ENCODE assay signal across 9 mouse cellular contexts in the genomic region with DNA sequence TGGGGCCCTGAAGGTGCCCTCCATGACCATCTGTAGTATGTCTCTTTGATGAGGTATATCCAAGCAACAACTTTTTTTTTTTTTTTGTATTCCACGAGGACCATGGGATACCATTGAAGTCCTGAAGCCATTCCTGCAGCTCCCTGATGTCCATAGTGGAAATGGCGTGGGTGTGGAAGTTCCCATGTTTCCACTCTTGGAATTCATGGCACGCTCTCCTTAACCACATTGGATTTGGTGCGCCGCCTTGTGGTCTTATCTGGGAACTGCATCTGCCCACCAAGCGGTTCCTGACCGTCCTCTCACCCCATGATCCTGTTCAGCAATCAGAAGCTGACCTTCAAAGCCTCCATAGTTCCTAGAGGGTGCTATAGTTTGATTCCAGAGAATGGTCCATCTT.
DNase-seq lines count a peak whose midpoint lies in the region; ATAC-seq and TF ChIP-seq lines count a peak whose summit lies in the region.
"Had no signal": no experiment of that assay in that cellular context is flagged by ENCODE, and none has a peak within 500 bp of the region (broad histone marks: within the 10 kb centered on the region; RNA-seq: fewer than 3 reads in every experiment).

No protein-coding gene starts in this region.

- peak; percentile 87 for TF ChIP-seq CTCF in cortical plate, adult 2 months (IDR thresholded peaks at IDR 0.05; ENCODE audit: extremely low read depth, insufficient read depth, low read length)

- peaks cover 12% of the 10 kb centered on the region; the same call in 1 of the 2 replicates for H3K4me1 ChIP-seq in midbrain, embryonic 14.5 days (ENCODE audit: control insufficient read depth, insufficient read depth, low read length)
- peaks cover 9% of the 10 kb centered on the region for H3K4me1 ChIP-seq in midbrain, embryonic 16.5 days (ENCODE audit: control insufficient read depth, insufficient read depth, low read length)
- H3K4me1 ChIP-seq in cortical plate, adult 2 months (ENCODE audit: control insufficient read depth, insufficient read depth, low read length): peaks cover 5% of the 10 kb centered on the region
- peaks cover 5% of the 10 kb centered on the region; the same call in 1 of the 2 replicates for H3K4me1 ChIP-seq in liver, embryonic 11.5 days (replicated peaks; ENCODE audit: control insufficient read depth, insufficient read depth, low read length)

- TF ChIP-seq POLR2A in cortical plate, adult 2 months (IDR thresholded peaks at IDR 0.05; ENCODE audit: extremely low read depth, insufficient read depth, low read length): no peak

- DNase-seq in midbrain, embryonic 14.5 days: peak; percentile 74
- DNase-seq in adrenal gland, adult 2 months: peak; percentile 70
- DNase-seq in kidney, adult 9 months: peak; percentile 54
- peak; percentile 59 for DNase-seq in liver, embryonic 11.5 days (ENCODE audit: low spot score)
- peak; percentile 65 to 78 for DNase-seq in right cerebral cortex, adult 2 months (ENCODE audit: low spot score in 2 of 2)

- ATAC-seq in midbrain, embryonic 14.5 days (ENCODE audit: low FRiP score, low TSS enrichment): no peak
- ATAC-seq in midbrain, embryonic 16.5 days: no peak
- ATAC-seq in liver, embryonic 11.5 days (replicated peaks; ENCODE audit: low FRiP score): no peak
- no peak for ATAC-seq in megakaryocyte-erythroid progenitor cell, adult 5-6 weeks (replicated peaks; ENCODE audit: low FRiP score, low TSS enrichment, poor library complexity, severe bottlenecking)

- no peaks in the 10 kb centered on the region for H3K27me3 ChIP-seq in midbrain, embryonic 14.5 days (ENCODE audit: control insufficient read depth, insufficient read depth, low read length)
- H3K27me3 ChIP-seq in midbrain, embryonic 16.5 days (ENCODE audit: control insufficient read depth, insufficient read depth, low read depth, low read length): no peaks in the 10 kb centered on the region
- no peaks in the 10 kb centered on the region for H3K27me3 ChIP-seq in liver, embryonic 11.5 days (replicated peaks; ENCODE audit: control insufficient read depth, insufficient read depth, low read length)

- no peak overlapping the region for H3K9ac ChIP-seq in midbrain, embryonic 14.5 days (replicated peaks; ENCODE audit: low read length)
- no peak overlapping the region for H3K9ac ChIP-seq in midbrain, embryonic 16.5 days (ENCODE audit: low read depth, low read length)
- H3K9ac ChIP-seq in liver, embryonic 11.5 days (ENCODE audit: low read depth, low read length): no peak overlapping the region
- H3K9ac ChIP-seq: heart, embryonic 15.5 days had no signal

- no peaks in the 10 kb centered on the region for H3K36me3 ChIP-seq in midbrain, embryonic 14.5 days (ENCODE audit: control insufficient read depth, insufficient read depth, low read length)
- no peaks in the 10 kb centered on the region for H3K36me3 ChIP-seq in midbrain, embryonic 16.5 days (ENCODE audit: control insufficient read depth, insufficient read depth, low read length)
- no peaks in the 10 kb centered on the region for H3K36me3 ChIP-seq in liver, embryonic 11.5 days (ENCODE audit: control insufficient read depth, insufficient read depth, low read length)
- H3K36me3 ChIP-seq: heart, embryonic 15.5 days had no signal

- no peaks in the 10 kb centered on the region for H3K9me3 ChIP-seq in midbrain, embryonic 14.5 days (ENCODE audit: control insufficient read depth, low read length)
- no peaks in the 10 kb centered on the region for H3K9me3 ChIP-seq in midbrain, embryonic 16.5 days (replicated peaks; ENCODE audit: control insufficient read depth, low read length, poor library complexity, severe bottlenecking)
- H3K9me3 ChIP-seq in liver, embryonic 11.5 days (ENCODE audit: control insufficient read depth, low read length): no peaks in the 10 kb centered on the region
- H3K9me3 ChIP-seq: heart, embryonic 15.5 days had no signal

- H3K27ac ChIP-seq in midbrain, embryonic 14.5 days (replicated peaks; ENCODE audit: low read depth, low read length): no peak overlapping the region
- H3K27ac ChIP-seq in midbrain, embryonic 16.5 days (ENCODE audit: low read length): no peak overlapping the region
- H3K27ac ChIP-seq in cortical plate, adult 2 months (ENCODE audit: insufficient read depth, low read length): no peak overlapping the region
- H3K27ac ChIP-seq in liver, embryonic 11.5 days (ENCODE audit: low read depth, low read length): no peak overlapping the region
- H3K27ac ChIP-seq: heart, embryonic 15.5 days had no signal

- H3K4me2 ChIP-seq in midbrain, embryonic 14.5 days (ENCODE audit: low read length): no peak overlapping the region
- no peak overlapping the region for H3K4me2 ChIP-seq in midbrain, embryonic 16.5 days (ENCODE audit: low read length)
- no peak overlapping the region for H3K4me2 ChIP-seq in liver, embryonic 11.5 days
- H3K4me2 ChIP-seq: heart, embryonic 15.5 days had no signal

- H3K4me3 ChIP-seq in midbrain, embryonic 14.5 days (replicated peaks; ENCODE audit: low read depth, low read length): no peak overlapping the region
- no peak overlapping the region for H3K4me3 ChIP-seq in midbrain, embryonic 16.5 days (ENCODE audit: low read depth, low read length)
- H3K4me3 ChIP-seq in cortical plate, adult 2 months (ENCODE audit: insufficient read depth, low read length): no peak overlapping the region
- H3K4me3 ChIP-seq in liver, embryonic 11.5 days (ENCODE audit: low read depth, low read length): no peak overlapping the region
- H3K4me3 ChIP-seq: heart, embryonic 15.5 days had no signal

- 14% methylated on average over 7 of the region's 7 CpGs for WGBS in midbrain, embryonic 14.5 days
- WGBS in midbrain, embryonic 16.5 days: 17% methylated on average over 7 of the region's 7 CpGs
- WGBS in liver, embryonic 11.5 days: 12% methylated on average over 7 of the region's 7 CpGs
